Mouse (Mus musculus) neural tube, embryonic 11.5 days (tissue): ENCODE measurements around the gene Xpo4. TPM values are rescaled to one million over a fixed set of nuclear protein-coding genes. Genes with fewer than 3 reads are reported as not detected.

ENCODE experiments used
- ATAC-seq: fragments of 200-750 bp; cut with Nextera tagmentation; 2 replicates; pipeline ENCODE4 v1.8.0; 2017; ENCODE audit warnings: moderate number of reproducible peaks, mild to moderate bottlenecking, moderate TSS enrichment, moderate library complexity; ENCODE audit not compliant: insufficient read depth, low FRiP score, low TSS enrichment
- DNase-seq: peaks from one replicate; pipeline ENCODE4 v3.0.0-alpha.2; 2015; ENCODE audit warnings: low spot score
- H3K27ac ChIP-seq: fragments of 300-500 bp; sonication (generic); 2 replicates; pipeline ENCODE4 v1.5.1; 2014; ENCODE audit warnings: low read depth, mild to moderate bottlenecking, low read length
- H3K27me3 ChIP-seq: fragments of 300-500 bp; sonication (generic); 2 replicates; pipeline ENCODE4 v1.6.1; 2014; ENCODE audit warnings: mild to moderate bottlenecking, low read length, mixed read lengths; ENCODE audit not compliant: control insufficient read depth, insufficient read depth
- H3K36me3 ChIP-seq: fragments of 300-500 bp; sonication (generic); 2 replicates; pipeline ENCODE4 v1.6.1; 2014; ENCODE audit warnings: mild to moderate bottlenecking, low read length, moderate library complexity, mixed read lengths; ENCODE audit not compliant: control insufficient read depth, insufficient read depth
- H3K4me1 ChIP-seq: fragments of 300-500 bp; sonication (generic); 2 replicates; pipeline ENCODE4 v1.6.1; 2014; ENCODE audit warnings: low read length, mixed read lengths; ENCODE audit not compliant: control insufficient read depth, insufficient read depth
- H3K4me2 ChIP-seq: fragments of 300-500 bp; sonication (generic); 2 replicates; pipeline ENCODE4 v1.6.1; 2014; ENCODE audit warnings: low read depth, mild to moderate bottlenecking, moderate library complexity
- H3K4me3 ChIP-seq: fragments of 300-500 bp; sonication (generic); 2 replicates; pipeline ENCODE4 v1.5.1; 2014; ENCODE audit warnings: low read depth, low read length
- H3K9ac ChIP-seq: fragments of 300-500 bp; sonication (generic); 2 replicates; pipeline ENCODE4 v1.6.1; 2014; ENCODE audit warnings: mild to moderate bottlenecking, low read length
- H3K9me3 ChIP-seq: fragments of 300-500 bp; sonication (generic); 2 replicates; pipeline ENCODE4 v1.6.1; 2016; ENCODE audit warnings: low read length; ENCODE audit not compliant: control insufficient read depth
- WGBS: fragments of 180-500 bp; shearing (Covaris S2); extraction: QIAGEN DNeasy Blood & Tissue Kit; methylation state at CpG from one replicate; pipeline ENCODE4 v1.1.7; 2014; 5-methylcytosine and 5-hydroxymethylcytosine counted together
- polyA plus RNA-seq: library from polyadenylated mRNA; unstranded; fragments of >200 nt; fragmentation: Nextera tagmentation; extraction: Ambion mirVana; gene quantifications from 2 replicates; pipeline ENCODE4 v1.2.1, GENCODE M21; 2014

Gene Xpo4
- polyA plus RNA-seq, 1 experiment from 2014 or later, result 34.5 TPM

GRCm38 (mm10) chr14:57611034-57611433, 54.2 kb downstream of the Xpo4 start:
- Histone ChIP-seq H3K9me3 (no peaks in the 10 kb centered on the region), H3K4me2 (no peak overlapping the region), H3K27ac (no peak overlapping the region), H3K4me3 (no peak overlapping the region), H3K9ac (no peak overlapping the region), H3K36me3 (no peaks in the 10 kb centered on the region), H3K27me3 (no peaks in the 10 kb centered on the region), H3K4me1 (no peaks in the 10 kb centered on the region)
- no peak for DNase-seq
- no peak for ATAC-seq
- WGBS, result 48% methylated on average over 2 of the region's 2 CpGs

DNA sequence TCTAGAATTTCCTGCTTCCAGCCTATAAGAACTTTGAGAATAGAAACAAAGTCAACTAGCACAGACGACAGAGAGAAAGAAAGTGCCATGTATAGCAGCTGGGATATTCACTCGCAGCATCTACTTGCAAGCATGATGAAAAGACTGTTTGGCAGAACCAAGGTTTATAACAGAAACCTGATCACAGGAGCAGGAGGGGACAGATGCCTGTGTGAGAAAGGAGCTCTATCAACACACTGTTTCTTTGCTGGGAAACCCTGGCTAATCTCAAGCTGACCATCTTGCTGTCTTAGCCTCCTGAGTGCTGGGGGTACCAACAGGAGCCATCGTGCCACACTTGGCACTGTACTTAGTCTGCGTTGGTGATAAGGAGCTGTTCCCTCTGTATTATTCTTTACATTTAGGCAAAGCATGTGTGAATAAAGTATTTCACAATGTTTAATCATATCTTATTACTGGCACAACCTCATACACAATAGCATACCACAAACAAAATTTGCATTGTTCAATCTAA, 55.4 kb downstream of the Xpo4 start:
- ATAC-seq (no peak), DNase-seq (no peak)
- no peaks in the 10 kb centered on the region for H3K9me3 ChIP-seq
- no peak overlapping the region for H3K4me2 ChIP-seq
- H3K36me3 ChIP-seq, result no peaks in the 10 kb centered on the region
- H3K4me1 ChIP-seq, result no peaks in the 10 kb centered on the region
- no peaks in the 10 kb centered on the region for H3K27me3 ChIP-seq
- no peak overlapping the region for H3K4me3 ChIP-seq
- WGBS, result 88% methylated on average over 4 of the region's 4 CpGs
- no peak overlapping the region for H3K27ac ChIP-seq
- no peak overlapping the region for H3K9ac ChIP-seq

DNA sequence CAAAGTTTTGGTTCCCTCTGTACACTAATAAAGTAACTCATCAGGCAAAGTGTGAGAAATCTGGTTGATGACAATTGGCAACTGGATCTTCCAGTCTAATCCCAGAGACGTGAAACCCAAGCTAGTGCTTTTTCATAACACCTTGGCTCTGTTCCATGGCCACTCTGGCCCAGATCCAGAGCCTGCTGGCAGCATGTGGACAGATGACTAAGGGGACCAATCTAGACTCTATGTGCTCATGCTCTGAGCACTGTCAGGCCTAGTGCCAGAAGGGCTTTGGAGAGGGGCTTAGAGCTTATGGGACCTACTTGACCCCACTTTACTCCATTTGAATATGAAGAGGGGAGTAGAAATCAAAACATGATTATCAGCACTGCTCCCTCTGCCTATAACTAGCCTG, 57.7 kb downstream of the Xpo4 start:
- Histone ChIP-seq H3K36me3 (no peaks in the 10 kb centered on the region), H3K27me3 (no peaks in the 10 kb centered on the region), H3K9ac (no peak overlapping the region), H3K9me3 (no peaks in the 10 kb centered on the region), H3K4me3 (no peak overlapping the region), H3K4me1 (no peaks in the 10 kb centered on the region), H3K27ac (no peak overlapping the region), H3K4me2 (no peak overlapping the region)
- DNase-seq (peak; percentile 18), ATAC-seq (no peak)
- WGBS, result 55% methylated on average over 1 of the region's 1 CpGs

DNA sequence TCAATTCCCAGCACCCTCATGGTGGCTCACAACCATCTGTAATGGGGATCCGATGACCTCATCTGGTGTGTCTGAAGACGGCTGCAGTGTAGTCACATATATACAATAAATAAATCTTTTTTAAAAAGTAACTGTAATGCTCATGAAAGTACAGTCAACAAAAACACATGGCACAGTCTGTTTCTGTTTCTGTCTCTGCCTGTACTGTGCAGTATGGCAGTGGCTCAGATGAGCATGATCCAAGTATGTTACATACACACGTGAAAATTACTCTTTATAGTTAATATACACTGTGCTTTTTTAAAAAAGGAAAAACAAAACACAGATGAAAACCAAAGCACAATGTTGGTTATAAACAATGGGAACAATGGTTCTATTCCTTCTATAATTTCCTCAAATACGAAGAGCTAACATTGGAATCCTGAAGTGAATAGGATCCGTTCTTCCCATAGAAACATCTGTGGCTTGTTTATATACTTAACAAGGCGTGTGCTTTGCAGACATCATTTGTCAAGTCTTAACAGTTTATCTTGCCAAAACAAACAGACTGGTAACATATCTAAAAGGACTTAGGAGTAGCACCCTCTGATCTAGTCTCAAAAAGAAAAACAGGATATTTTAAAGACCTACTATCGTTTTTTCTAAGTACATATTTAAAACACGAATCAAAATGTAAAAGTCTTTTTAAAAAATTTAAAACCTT, 58.4 kb downstream of the Xpo4 start:
- H3K4me2 ChIP-seq, result no peak overlapping the region
- no peaks in the 10 kb centered on the region for H3K27me3 ChIP-seq
- no peaks in the 10 kb centered on the region for H3K9me3 ChIP-seq
- WGBS, result 82% methylated on average over 8 of the region's 8 CpGs
- H3K9ac ChIP-seq, result no peak overlapping the region
- no peaks in the 10 kb centered on the region for H3K4me1 ChIP-seq
- H3K4me3 ChIP-seq, result no peak overlapping the region
- no peak for DNase-seq
- no peaks in the 10 kb centered on the region for H3K36me3 ChIP-seq
- no peak for ATAC-seq
- no peak overlapping the region for H3K27ac ChIP-seq

DNA sequence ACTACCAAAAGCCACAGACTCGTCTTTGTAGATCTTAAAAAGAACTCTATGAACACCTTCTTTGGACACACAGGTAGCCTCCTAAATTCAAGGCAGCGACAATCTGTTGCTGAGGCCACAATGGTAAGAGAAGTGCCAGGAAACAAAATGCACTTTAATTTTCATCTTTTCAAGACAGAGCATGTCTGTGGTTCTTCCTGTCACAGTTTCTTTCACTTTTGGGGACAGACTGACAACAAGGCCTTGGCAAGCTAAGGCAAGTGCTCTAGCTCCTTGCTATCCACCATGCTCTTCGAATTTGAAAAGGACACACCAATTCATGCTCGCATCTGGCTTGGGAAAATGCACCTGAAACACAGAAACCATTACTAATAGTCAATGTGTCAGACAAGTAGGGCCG, 72.0 kb downstream of the Xpo4 start:
- no peak overlapping the region for H3K4me2 ChIP-seq
- DNase-seq (no peak), ATAC-seq (no peak)
- no peaks in the 10 kb centered on the region for H3K4me1 ChIP-seq
- no peak overlapping the region for H3K27ac ChIP-seq
- peaks cover 12% of the 10 kb centered on the region for H3K36me3 ChIP-seq
- no peak overlapping the region for H3K4me3 ChIP-seq
- H3K27me3 ChIP-seq, result no peaks in the 10 kb centered on the region
- H3K9me3 ChIP-seq, result no peaks in the 10 kb centered on the region
- no peak overlapping the region for H3K9ac ChIP-seq
- WGBS, result 93% methylated on average over 5 of the region's 5 CpGs

- Histone ChIP-seq H3K4me1 (no peaks in the 10 kb centered on the region), H3K4me2 (no peak overlapping the region), H3K36me3 (peaks cover 12% of the 10 kb centered on the region), H3K27ac (no peak overlapping the region), H3K4me3 (no peak overlapping the region), H3K27me3 (no peaks in the 10 kb centered on the region), H3K9me3 (no peaks in the 10 kb centered on the region), H3K9ac (no peak overlapping the region)
- DNase-seq (no peak), ATAC-seq (no peak)
- WGBS, result 91% methylated on average over 3 of the region's 3 CpGs
Measured at GRCm38 (mm10) chr14:57591830-57592229, 73.4 kb downstream of the Xpo4 start.

GRCm38 (mm10) chr14:57576364-57577060, 88.7 kb downstream of the Xpo4 start:
- no peak overlapping the region for H3K27ac ChIP-seq
- H3K27me3 ChIP-seq, result no peaks in the 10 kb centered on the region
- no peak overlapping the region for H3K9ac ChIP-seq
- ATAC-seq (no peak), DNase-seq (no peak)
- no peaks in the 10 kb centered on the region for H3K4me1 ChIP-seq
- 96% methylated on average over 2 of the region's 2 CpGs for WGBS
- H3K4me3 ChIP-seq, result no peak overlapping the region
- H3K4me2 ChIP-seq, result no peak overlapping the region
- H3K9me3 ChIP-seq, result no peaks in the 10 kb centered on the region
- H3K36me3 ChIP-seq, result no peaks in the 10 kb centered on the region

- Histone ChIP-seq H3K9me3 (no peaks in the 10 kb centered on the region), H3K4me3 (no peak overlapping the region), H3K9ac (no peak overlapping the region), H3K27ac (no peak overlapping the region), H3K4me1 (no peaks in the 10 kb centered on the region), H3K27me3 (no peaks in the 10 kb centered on the region), H3K4me2 (no peak overlapping the region), H3K36me3 (no peaks in the 10 kb centered on the region)
- ATAC-seq (no peak), DNase-seq (no peak)
- WGBS, result 91% methylated on average over 6 of the region's 6 CpGs
Measured at GRCm38 (mm10) chr14:57574792-57575587, 90.2 kb downstream of the Xpo4 start.
